Mouse (Mus musculus) gastrocnemius, adult 2 months (tissue): Measurements from ENCODE around the gene Pafah1b1. TPM values are rescaled to one million over a fixed set of nuclear protein-coding genes. Genes with fewer than 3 reads are reported as not detected.
A peak's percentile ranks its signal among the peaks of the same experiment; 100 is the strongest.

Experiments used
- DNase-seq: peaks from one replicate; pipeline ENCODE4 v3.0.0; 2022
- H3K27ac ChIP-seq: fragments of 200-600 bp; 2 replicates; pipeline ENCODE4 v1.8.1; 2022; ENCODE audit warnings: mild to moderate bottlenecking
- H3K4me3 ChIP-seq: fragments of 200-600 bp; 2 replicates; pipeline ENCODE4 v1.8.1; 2022; ENCODE audit warnings: mild to moderate bottlenecking, moderate library complexity
- CTCF ChIP-seq: fragments of 200-600 bp; IDR thresholded peaks from 2 replicates; pipeline ENCODE4 v1.8.1; 2022; ENCODE audit warnings: antibody characterized with exemption, mild to moderate bottlenecking, moderate library complexity
- intact Hi-C: fragments of 180-260 bp; cut with DNase I; formaldehyde crosslinking; loops from one replicate; pipeline ENCODE4 v1.15.1; 2025
- total RNA-seq, 2 experiments: library from RNA; stranded (reverse); gene quantifications; 2 replicates each; pipeline ENCODE4 v1.2.3; 2021

The Pafah1b1 gene
- total RNA-seq, 2 experiments from 2014 or later, result 127 to 141 TPM

- H3K4me3 ChIP-seq, result no peak overlapping the region
- intact Hi-C loops, result no loop called here
- no peak for DNase-seq
- TF ChIP-seq CTCF, result no peak
- H3K27ac ChIP-seq, result no peak overlapping the region
Measured at GRCm38 (mm10) chr11:74666776-74667581, 57.5 kb downstream of the Pafah1b1 start.

- no peak for DNase-seq
- Histone ChIP-seq H3K4me3 (no peak overlapping the region), H3K27ac (no peak overlapping the region)
- no peak for TF ChIP-seq CTCF
- intact Hi-C loops, result no loop called here
Measured at GRCm38 (mm10) chr11:74666284-74666652, 58.2 kb downstream of the Pafah1b1 start.

GRCm38 (mm10) chr11:74665631-74666283 lies 58.7 kb downstream of the Pafah1b1 start:
- no peak for DNase-seq
- no peak for TF ChIP-seq CTCF
- intact Hi-C loops, result no loop called here
- Histone ChIP-seq H3K4me3 (no peak overlapping the region), H3K27ac (no peak overlapping the region)

- H3K4me3 ChIP-seq, result no peak overlapping the region
- DNase-seq, result no peak
- H3K27ac ChIP-seq, result no peak overlapping the region
- intact Hi-C loops, result no loop called here
- TF ChIP-seq CTCF, result no peak
Measured at GRCm38 (mm10) chr11:74664906-74665305, 59.6 kb downstream of the Pafah1b1 start.

GRCm38 (mm10) chr11:74664279-74664678 lies 60.2 kb downstream of the Pafah1b1 start:
- intact Hi-C loops, result no loop called here
- Histone ChIP-seq H3K4me3 (no peak overlapping the region), H3K27ac (no peak overlapping the region)
- DNase-seq, result no peak
- TF ChIP-seq CTCF, result no peak

GRCm38 (mm10) chr11:74662221-74662620 lies 62.2 kb downstream of the Pafah1b1 start:
- Histone ChIP-seq H3K27ac (no peak overlapping the region), H3K4me3 (no peak overlapping the region)
- no peak for DNase-seq
- intact Hi-C loops, result no loop called here
- TF ChIP-seq CTCF, result no peak

- no peak overlapping the region for H3K27ac ChIP-seq
- no peak overlapping the region for H3K4me3 ChIP-seq
- no peak for TF ChIP-seq CTCF
- intact Hi-C loops, result no loop called here
- DNase-seq, result no peak
Measured at GRCm38 (mm10) chr11:74661641-74662040, 62.8 kb downstream of the Pafah1b1 start.

- no peak for TF ChIP-seq CTCF
- H3K27ac ChIP-seq, result no peak overlapping the region
- no peak overlapping the region for H3K4me3 ChIP-seq
- intact Hi-C loops, result no loop called here
- no peak for DNase-seq
Measured at GRCm38 (mm10) chr11:74660336-74660735, 64.1 kb downstream of the Pafah1b1 start.

- Histone ChIP-seq H3K4me3 (no peak overlapping the region), H3K27ac (0 out of 2 replicates have a peak overlapping the region, but pooled peaks have one; percentile 7)
- intact Hi-C loops, result no loop called here
- no peak for TF ChIP-seq CTCF
- no peak for DNase-seq
Measured at GRCm38 (mm10) chr11:74655941-74656340, 68.5 kb downstream of the Pafah1b1 start.

- Histone ChIP-seq H3K27ac (peak overlapping the region; percentile 97), H3K4me3 (peak overlapping the region; percentile 95)
- intact Hi-C loops, result loop anchor here (5.0 kb wide), 2 partner anchors 69 to 179 kb away; partner anchors contain the start of genes Mnt and Pafah1b1
- DNase-seq, result peak; percentile 78
- no peak for TF ChIP-seq CTCF
Measured at GRCm38 (mm10) chr11:74653385-74653784, 71.1 kb downstream of the Pafah1b1 start.

- H3K27ac ChIP-seq, result peak overlapping the region; percentile 97
- peak; percentile 77 for DNase-seq
- H3K4me3 ChIP-seq, result peak overlapping the region; percentile 95
- TF ChIP-seq CTCF, result no peak
- intact Hi-C loops, result loop anchor here (5.0 kb wide), 2 partner anchors 70 to 180 kb away; partner anchors contain the start of genes Mnt and Pafah1b1
Measured at GRCm38 (mm10) chr11:74652791-74653191, 71.7 kb downstream of the Pafah1b1 start.

- intact Hi-C loops, result loop anchor here (5.0 kb wide), 2 partner anchors 72 to 182 kb away; partner anchors contain the start of genes Mnt and Pafah1b1
- DNase-seq, result no peak
- Histone ChIP-seq H3K4me3 (peak overlapping the region; percentile 95), H3K27ac (peak overlapping the region; percentile 97)
- TF ChIP-seq CTCF, result no peak
Measured at GRCm38 (mm10) chr11:74650576-74651100, 73.8 kb downstream of the Pafah1b1 start.
